8 mouse cellular contexts compared by ENCODE assay signal in the genomic region with DNA sequence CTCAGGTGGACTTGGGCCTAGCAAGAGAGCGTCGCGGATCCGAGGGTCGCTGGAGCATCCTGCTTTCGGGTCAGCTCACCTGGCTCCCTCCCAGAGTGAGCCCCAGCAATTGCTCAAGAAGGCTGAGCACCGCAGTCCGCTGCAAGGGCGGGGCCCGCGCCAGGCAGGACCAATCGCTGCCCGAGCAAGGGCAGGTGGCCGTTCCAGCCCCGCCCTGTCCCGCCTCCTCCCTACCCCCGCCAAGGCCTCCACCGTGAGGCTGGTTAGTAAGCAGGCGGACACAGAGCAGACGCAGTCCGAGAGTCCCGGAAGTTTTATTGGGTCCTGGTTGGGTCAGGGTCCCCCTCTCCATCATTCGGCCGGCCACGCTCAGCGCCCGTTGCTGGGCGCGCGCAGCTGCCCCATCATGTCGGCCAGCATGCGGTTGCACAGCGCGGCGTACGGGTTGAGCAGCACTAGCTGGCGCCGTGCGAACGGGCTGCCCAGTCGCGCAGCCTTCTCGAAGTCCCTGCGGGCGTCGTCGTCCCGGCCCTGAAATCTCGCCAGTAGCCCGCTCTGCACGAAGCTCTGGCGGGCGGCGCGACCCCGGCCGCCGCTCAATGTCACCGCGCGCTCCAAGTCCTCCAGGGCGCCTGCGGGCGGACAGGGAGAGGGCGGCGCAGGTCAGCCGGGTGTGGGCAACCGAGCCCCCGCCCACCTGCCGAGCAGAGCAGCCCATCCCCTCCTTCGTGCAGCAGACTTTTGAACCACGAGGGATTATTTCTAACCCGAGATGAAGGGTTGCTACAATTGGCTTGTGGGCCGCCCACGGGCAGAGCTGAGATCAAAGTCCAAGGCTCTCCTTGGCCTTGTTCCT. TPM values are rescaled to one million over a fixed set of nuclear protein-coding genes. Genes with fewer than 3 reads are reported as not detected.
DNase-seq lines count a peak whose midpoint lies in the region; ATAC-seq and TF ChIP-seq lines count a peak whose summit lies in the region.

Gene Tmem25 (minus strand): TSS at position 206 of the 856 bp plus-strand sequence.

- peak; percentile 90 for ATAC-seq in erythroblast, adult 5-6 weeks (replicated peaks; ENCODE audit: low FRiP score, poor library complexity, severe bottlenecking)
- ATAC-seq in kidney, embryonic 14.5 days (ENCODE audit: low FRiP score, low TSS enrichment) = peak; percentile 92
- peak; percentile 93 for ATAC-seq in limb, embryonic 14.5 days (ENCODE audit: low FRiP score, low read depth)
- ATAC-seq in midbrain, embryonic 16.5 days = peak; percentile 98

- H3K4me1 ChIP-seq in heart, embryonic 10.5 days = peaks cover 23% of the 10 kb centered on the region
- H3K4me1 ChIP-seq in kidney, embryonic 14.5 days (ENCODE audit: control insufficient read depth, insufficient read depth, low read length) = peaks cover 27% of the 10 kb centered on the region; the same call in 1 of the 2 replicates
- peaks cover 9% of the 10 kb centered on the region for H3K4me1 ChIP-seq in limb, embryonic 14.5 days (ENCODE audit: control insufficient read depth, insufficient read depth, low read length)
- peaks cover 14% of the 10 kb centered on the region for H3K4me1 ChIP-seq in midbrain, embryonic 16.5 days (ENCODE audit: control insufficient read depth, insufficient read depth, low read length)

- TF ChIP-seq POLR2A in brain, embryonic 14.5 days (IDR thresholded peaks at IDR 0.05; ENCODE audit: borderline replicate concordance, extremely low read depth, insufficient read depth, insufficient read length, poor library complexity, severe bottlenecking) = 0 out of 2 replicates have a peak, but pooled peaks have one; percentile 15
- 0 out of 2 replicates have a peak, but pooled peaks have one; percentile 14 for TF ChIP-seq POLR2A in limb, embryonic 14.5 days (IDR thresholded peaks at IDR 0.05; ENCODE audit: borderline replicate concordance, extremely low read depth, insufficient read depth, insufficient read length)

- under 1% methylated on average over 75 of the region's 75 CpGs for WGBS in heart, embryonic 10.5 days
- WGBS in kidney, embryonic 14.5 days = under 1% methylated on average over 68 of the region's 75 CpGs
- WGBS in limb, embryonic 14.5 days = 0% methylated on average over 70 of the region's 75 CpGs
- 1% methylated on average over 75 of the region's 75 CpGs for WGBS in midbrain, embryonic 16.5 days

- no peaks in the 10 kb centered on the region for H3K9me3 ChIP-seq in heart, embryonic 10.5 days
- no peaks in the 10 kb centered on the region for H3K9me3 ChIP-seq in kidney, embryonic 14.5 days (ENCODE audit: control insufficient read depth, low read length)
- no peaks in the 10 kb centered on the region for H3K9me3 ChIP-seq in limb, embryonic 14.5 days (ENCODE audit: control insufficient read depth, low read length)
- no peaks in the 10 kb centered on the region for H3K9me3 ChIP-seq in midbrain, embryonic 16.5 days (replicated peaks; ENCODE audit: control insufficient read depth, low read length, poor library complexity, severe bottlenecking)

- H3K27me3 ChIP-seq in heart, embryonic 10.5 days (ENCODE audit: insufficient read depth, poor library complexity, severe bottlenecking) = peaks cover 49% of the 10 kb centered on the region
- peaks cover 6% of the 10 kb centered on the region; the same call in 1 of the 2 replicates for H3K27me3 ChIP-seq in kidney, embryonic 14.5 days (ENCODE audit: control insufficient read depth, insufficient read depth, low read length)
- 0 out of 2 replicates have a peak, but pooled peaks cover 4% of the 10 kb centered on the region for H3K27me3 ChIP-seq in limb, embryonic 14.5 days (ENCODE audit: control insufficient read depth, insufficient read depth, low read length)
- peaks cover 2% of the 10 kb centered on the region; the same call in 1 of the 2 replicates for H3K27me3 ChIP-seq in midbrain, embryonic 16.5 days (ENCODE audit: control insufficient read depth, insufficient read depth, low read depth, low read length)

- DNase-seq in B cell, adult 2 months = peak; percentile 74 to 76
- peak; percentile 94 for DNase-seq in brain, embryonic 14.5 days (ENCODE audit: low read depth)
- peak; percentile 94 for DNase-seq in heart, embryonic 10.5 days (ENCODE audit: low spot score)
- peak; percentile 67 for DNase-seq in limb, embryonic 14.5 days (ENCODE audit: low spot score)
- peak; percentile 63 to 83 for DNase-seq in spleen, postnatal 10 days (ENCODE audit: low spot score in 2 of 2)

- H3K27ac ChIP-seq in heart, embryonic 10.5 days = peak within 1 kb of the TSS; percentile 91
- peak within 1 kb of the TSS; percentile 79; the same call in 1 of the 2 replicates for H3K27ac ChIP-seq in kidney, embryonic 14.5 days (ENCODE audit: low read depth, low read length)
- H3K27ac ChIP-seq in limb, embryonic 14.5 days (replicated peaks; ENCODE audit: low read depth, low read length) = no peak within 1 kb of the TSS
- peak within 1 kb of the TSS; percentile 79 for H3K27ac ChIP-seq in midbrain, embryonic 16.5 days (ENCODE audit: low read length)

- H3K9ac ChIP-seq in kidney, embryonic 14.5 days (ENCODE audit: low read depth, low read length) = peak within 1 kb of the TSS; percentile 75
- peak within 1 kb of the TSS; percentile 62 for H3K9ac ChIP-seq in limb, embryonic 14.5 days (ENCODE audit: low read depth, low read length, severe bottlenecking)
- H3K9ac ChIP-seq in midbrain, embryonic 16.5 days (ENCODE audit: low read depth, low read length) = peak within 1 kb of the TSS; percentile 81

- H3K4me3 ChIP-seq in heart, embryonic 10.5 days = peak within 1 kb of the TSS; percentile 77
- peak within 1 kb of the TSS; percentile 69 for H3K4me3 ChIP-seq in kidney, embryonic 14.5 days (ENCODE audit: low read length)
- H3K4me3 ChIP-seq in limb, embryonic 14.5 days (replicated peaks; ENCODE audit: low read length) = peak within 1 kb of the TSS; percentile 58
- H3K4me3 ChIP-seq in midbrain, embryonic 16.5 days (ENCODE audit: low read depth, low read length) = peak within 1 kb of the TSS; percentile 69

- H3K36me3 ChIP-seq in heart, embryonic 10.5 days = no peaks in the 10 kb centered on the region
- no peaks in the 10 kb centered on the region for H3K36me3 ChIP-seq in kidney, embryonic 14.5 days (ENCODE audit: control insufficient read depth, insufficient read depth, low read length)
- H3K36me3 ChIP-seq in limb, embryonic 14.5 days (ENCODE audit: control insufficient read depth, insufficient read depth, low read length) = no peaks in the 10 kb centered on the region
- no peaks in the 10 kb centered on the region for H3K36me3 ChIP-seq in midbrain, embryonic 16.5 days (ENCODE audit: control insufficient read depth, insufficient read depth, low read length)

- TF ChIP-seq CTCF in brain, embryonic 14.5 days (IDR thresholded peaks at IDR 0.05; ENCODE audit: borderline replicate concordance, extremely low read depth, insufficient read depth, insufficient read length) = no peak

- H3K4me2 ChIP-seq in kidney, embryonic 14.5 days (replicated peaks; ENCODE audit: low read depth, low read length) = peak within 1 kb of the TSS; percentile 96
- H3K4me2 ChIP-seq in limb, embryonic 14.5 days (replicated peaks; ENCODE audit: low read depth, low read length, severe bottlenecking) = peak within 1 kb of the TSS; percentile 81
- H3K4me2 ChIP-seq in midbrain, embryonic 16.5 days (ENCODE audit: low read length) = peak within 1 kb of the TSS; percentile 95

RNA-seq across cellular contexts. Expression of gene Tmem25, which starts in this region (rescaled TPM):
- 19.6 and 28.1 TPM in 2 replicates for polyA plus RNA-seq in brain, embryonic 14.5 days (2012; rRNA removed)
- total RNA-seq in erythroblast, adult 5-6 weeks (2015; ENCODE audit: low replicate concordance) = not detected in 2 replicates
- total RNA-seq in erythroblast, adult 5-6 weeks (2017; ENCODE audit: low replicate concordance) = not detected in 2 replicates
- 1.7 and 1.8 TPM in 2 replicates for polyA plus RNA-seq in heart, embryonic 10.5 days (2016; fragmentation: Nextera tagmentation; extraction: Ambion mirVana)
- polyA plus RNA-seq in kidney, embryonic 14.5 days (2014; fragmentation: Nextera tagmentation; extraction: Ambion mirVana) = 8.1 and 10.8 TPM in 2 replicates
- 7.2 and 11.1 TPM in 2 replicates for polyA plus RNA-seq in limb, embryonic 14.5 days (2012; rRNA removed)
- 2.5 and 3.6 TPM in 2 replicates for polyA plus RNA-seq in limb, embryonic 14.5 days (2014; fragmentation: Nextera tagmentation; extraction: Ambion mirVana)
- 16.0 and 19.8 TPM in 2 replicates for polyA plus RNA-seq in midbrain, embryonic 16.5 days (2015; fragmentation: Nextera tagmentation; extraction: Ambion mirVana)

Comparison
In these comparisons a context has a peak if more than half of its experiments do, and no peak if none do; other contexts are left out.
1. Peak in ATAC-seq in erythroblast, adult 5-6 weeks; RNA of the gene not detected or under 1 TPM.